Mouse (Mus musculus): ENCODE results near the gene D10Wsu102e.

Gene D10Wsu102e

GRCm38 (mm10) chr10:83530384-83530967 is 170.5 kb downstream of the D10Wsu102e start:
- TF ChIP-seq POU5F1 (IDR thresholded peaks at IDR 0.05; ENCODE audit: borderline replicate concordance, low read length), result no peak
- TF ChIP-seq NANOG (IDR thresholded peaks at IDR 0.05; ENCODE audit: borderline replicate concordance, low read length), result no peak
- no peak for TF ChIP-seq CTCF (conservative IDR thresholded peaks at IDR 0.05; ENCODE audit: low read length)
- H3K9me3 ChIP-seq (ENCODE audit: low read length), result no peaks in the 10 kb centered on the region

GRCm38 (mm10) chr10:83533258-83533909 is 173.4 kb downstream of the D10Wsu102e start:
- peak overlapping the region; percentile 79 for H3K4me3 ChIP-seq (replicated peaks; ENCODE audit: low read length)
- TF ChIP-seq POU5F1 (IDR thresholded peaks at IDR 0.05; ENCODE audit: borderline replicate concordance, low read length) (no peak), CTCF (conservative IDR thresholded peaks at IDR 0.05; ENCODE audit: low read length) (no peak), NANOG (IDR thresholded peaks at IDR 0.05; ENCODE audit: borderline replicate concordance, low read length) (no peak)
- H3K36me3 ChIP-seq (ENCODE audit: insufficient read depth, low read length), result no peaks in the 10 kb centered on the region
- H3K9me3 ChIP-seq (ENCODE audit: low read length), result no peaks in the 10 kb centered on the region
- peaks cover 47% of the 10 kb centered on the region for H3K27me3 ChIP-seq (ENCODE audit: insufficient read depth, low read length)
- H3K4me1 ChIP-seq (replicated peaks; ENCODE audit: low read depth, low read length), result peaks cover 16% of the 10 kb centered on the region

More at GRCm38 (mm10) chr10:83530384-83530967, 170.5 kb downstream of the D10Wsu102e start:
- Histone ChIP-seq H3K27me3 (ENCODE audit: insufficient read depth, low read length) (peaks cover 50% of the 10 kb centered on the region), H3K36me3 (ENCODE audit: insufficient read depth, low read length) (no peaks in the 10 kb centered on the region), H3K4me3 (replicated peaks; ENCODE audit: low read length) (no peak overlapping the region), H3K4me1 (replicated peaks; ENCODE audit: low read depth, low read length) (peaks cover 16% of the 10 kb centered on the region)

GRCm38 (mm10) chr10:83533910-83534283 is 173.9 kb downstream of the D10Wsu102e start, which contains the start of gene Aldh1l2:
Aldh1l2 (minus strand) TSS chr10:83534140.
- TF ChIP-seq NANOG (IDR thresholded peaks at IDR 0.05; ENCODE audit: borderline replicate concordance, low read length), result no peak
- no peak for TF ChIP-seq CTCF (conservative IDR thresholded peaks at IDR 0.05; ENCODE audit: low read length)
- TF ChIP-seq POU5F1 (IDR thresholded peaks at IDR 0.05; ENCODE audit: borderline replicate concordance, low read length), result no peak

GRCm38 (mm10) chr10:83536436-83536835 is 176.4 kb downstream of the D10Wsu102e start:
- Histone ChIP-seq H3K4me3 (replicated peaks; ENCODE audit: low read length) (no peak overlapping the region), H3K4me1 (replicated peaks; ENCODE audit: low read depth, low read length) (peaks cover 27% of the 10 kb centered on the region), H3K9me3 (ENCODE audit: low read length) (no peaks in the 10 kb centered on the region), H3K36me3 (ENCODE audit: insufficient read depth, low read length) (no peaks in the 10 kb centered on the region), H3K27me3 (ENCODE audit: insufficient read depth, low read length) (peaks cover 29% of the 10 kb centered on the region)
- TF ChIP-seq CTCF (conservative IDR thresholded peaks at IDR 0.05; ENCODE audit: low read length) (peak; percentile 30), NANOG (IDR thresholded peaks at IDR 0.05; ENCODE audit: borderline replicate concordance, low read length) (no peak)

More at GRCm38 (mm10) chr10:83533910-83534283, 173.9 kb downstream of the D10Wsu102e start, which contains the start of gene Aldh1l2:
- no peaks in the 10 kb centered on the region for H3K9me3 ChIP-seq (ENCODE audit: low read length)
- H3K4me1 ChIP-seq (replicated peaks; ENCODE audit: low read depth, low read length), result peaks cover 16% of the 10 kb centered on the region
- peak within 1 kb of the TSS; percentile 79 for H3K4me3 ChIP-seq (replicated peaks; ENCODE audit: low read length)
- H3K36me3 ChIP-seq (ENCODE audit: insufficient read depth, low read length), result no peaks in the 10 kb centered on the region
- H3K27me3 ChIP-seq (ENCODE audit: insufficient read depth, low read length), result peaks cover 47% of the 10 kb centered on the region
